Mouse (Mus musculus) heart, adult 18-20 months (tissue): Measurements from ENCODE around the gene Rfpl4b. TPM values are rescaled to one million over a fixed set of nuclear protein-coding genes. Genes with fewer than 3 reads are reported as not detected.
"Not testable (repeated sequence)": the region's sequence is repeated elsewhere in the genome, so short reads cannot be mapped to it uniquely, and the experiment has no call there.

ENCODE experiments used
- DNase-seq, 2 experiments: peaks; one replicate each; pipeline ENCODE4 v3.0.0; 2021 to 2022; ENCODE audit warnings: mixed read lengths in 1 of 2
- long read RNA-seq, 2 experiments: library from polyadenylated mRNA; stranded (forward); transcript quantifications; one replicate each; pipeline ENCODE4 v2.0.0; 2021
- total RNA-seq, 2 experiments: library from RNA; stranded (reverse); gene quantifications; 2 replicates each; pipeline ENCODE4 v1.2.3; 2021

Rfpl4b gene
- not detected for total RNA-seq
- long read RNA-seq, experiment 1: 0 reads
- long read RNA-seq, experiment 2: 0 reads

DNA sequence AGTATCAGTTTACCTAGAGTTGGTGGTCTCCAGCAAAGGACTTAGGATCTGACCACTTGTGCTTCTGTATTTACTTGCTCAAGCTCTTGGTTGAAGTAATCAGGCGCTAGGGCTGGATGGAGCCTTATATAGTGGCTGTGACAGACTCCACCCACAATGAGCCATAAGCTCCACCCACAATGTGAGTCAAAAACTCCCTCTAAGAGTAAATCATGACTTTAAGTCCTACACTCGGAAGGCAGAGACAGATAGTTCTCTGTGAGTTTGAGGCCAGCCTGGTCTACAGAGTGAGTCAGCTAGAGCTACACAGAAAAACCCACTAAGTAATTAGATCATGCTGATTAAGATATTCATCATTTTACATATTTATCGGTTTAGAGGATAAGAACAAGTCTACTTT lies at the start of gene Rfpl4b:
Rfpl4b (minus strand) TSS at position 101 of the 400 bp plus-strand sequence.
- no peak for DNase-seq

DNA sequence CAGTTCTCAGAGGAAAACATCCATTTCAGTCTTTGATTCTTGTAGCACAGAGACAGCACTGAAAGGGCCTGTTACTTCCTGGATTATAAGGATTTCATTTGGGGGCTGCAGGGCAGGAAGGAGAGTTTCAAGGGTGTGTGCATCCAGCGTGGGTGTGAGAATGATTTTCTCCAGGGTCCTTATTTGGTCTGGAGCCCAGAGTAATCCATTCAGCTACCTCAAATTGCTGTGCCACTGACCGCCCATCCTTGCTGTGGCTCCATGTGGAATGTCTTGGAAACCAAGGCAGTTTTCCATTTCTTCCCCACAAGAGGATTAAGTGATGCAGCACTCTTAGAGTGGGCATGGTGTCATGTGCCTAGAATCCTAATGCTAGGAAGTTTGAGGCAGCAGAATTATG lies 33.6 kb upstream of the Rfpl4b start:
- DNase-seq: no peak

DNA sequence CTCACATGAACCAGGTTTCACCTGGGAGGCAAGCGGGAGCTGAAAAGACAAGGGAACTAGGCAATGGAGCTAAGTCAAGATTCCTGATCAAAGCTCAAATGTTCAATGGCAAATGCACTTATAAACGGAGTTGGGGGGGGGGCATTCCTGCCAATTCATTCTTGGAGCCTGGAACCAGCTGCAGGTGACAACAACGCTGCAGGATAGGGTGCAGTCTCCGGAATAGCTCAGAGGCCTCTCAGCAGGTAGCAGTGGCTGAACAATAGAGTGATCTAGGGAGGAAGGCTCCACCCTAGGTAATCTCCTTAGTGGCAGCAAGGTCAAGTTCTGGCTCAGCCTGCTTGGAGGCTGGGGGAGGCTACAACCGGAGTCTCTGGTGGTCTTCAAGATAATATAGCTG lies 28.4 kb upstream of the Rfpl4b start:
- DNase-seq: not testable (repeated sequence)

DNA sequence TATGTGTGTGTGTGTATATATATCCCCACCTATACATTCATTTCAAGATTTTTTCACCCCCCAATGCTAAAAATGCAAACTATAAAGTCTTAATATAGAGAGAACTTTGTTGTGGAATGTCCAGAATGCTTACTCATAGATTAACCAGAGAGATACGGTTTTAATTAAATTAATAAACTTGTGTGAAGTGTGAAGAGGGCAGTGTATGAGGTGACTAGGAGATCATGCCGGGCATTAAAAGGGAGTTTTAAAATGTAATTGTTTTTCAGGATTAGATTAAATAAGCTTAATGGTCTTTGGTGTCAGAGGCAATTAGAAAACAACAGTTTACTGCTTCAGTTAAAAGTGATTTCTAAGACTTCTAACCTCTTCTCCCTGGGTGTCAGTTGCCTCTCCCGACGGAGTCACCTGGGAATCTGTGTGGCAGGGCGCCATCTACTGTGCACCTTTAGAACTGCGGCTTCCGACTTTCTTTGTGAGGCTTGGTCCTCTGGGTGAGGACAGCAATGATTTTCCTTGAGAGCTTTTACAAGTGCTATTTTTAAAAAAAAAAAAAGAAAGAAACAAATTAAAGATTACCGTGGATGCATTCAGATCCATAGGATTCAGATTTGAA lies 27.4 kb upstream of the Rfpl4b start:
- DNase-seq: peak; percentile 49 to 86

DNA sequence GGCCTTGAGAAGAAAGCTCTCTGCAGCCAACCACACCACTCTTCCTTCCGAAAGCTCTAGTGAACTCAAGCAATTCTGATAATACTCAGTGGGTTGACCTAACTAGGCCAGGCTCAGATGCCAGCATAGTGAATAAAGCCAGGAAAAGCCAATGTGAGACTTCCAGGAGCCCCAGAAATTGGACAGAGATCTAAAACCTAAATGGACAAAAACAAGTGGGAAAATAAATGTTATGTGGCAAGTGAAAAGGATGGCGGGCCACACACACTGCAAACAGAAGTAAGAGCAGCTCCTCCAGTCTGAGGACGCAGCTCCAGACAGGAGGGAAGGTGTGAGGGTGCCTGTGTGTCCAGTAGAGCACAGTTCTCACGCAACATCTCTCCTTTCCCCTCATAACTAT lies 26.7 kb upstream of the Rfpl4b start:
- no peak for DNase-seq

DNA sequence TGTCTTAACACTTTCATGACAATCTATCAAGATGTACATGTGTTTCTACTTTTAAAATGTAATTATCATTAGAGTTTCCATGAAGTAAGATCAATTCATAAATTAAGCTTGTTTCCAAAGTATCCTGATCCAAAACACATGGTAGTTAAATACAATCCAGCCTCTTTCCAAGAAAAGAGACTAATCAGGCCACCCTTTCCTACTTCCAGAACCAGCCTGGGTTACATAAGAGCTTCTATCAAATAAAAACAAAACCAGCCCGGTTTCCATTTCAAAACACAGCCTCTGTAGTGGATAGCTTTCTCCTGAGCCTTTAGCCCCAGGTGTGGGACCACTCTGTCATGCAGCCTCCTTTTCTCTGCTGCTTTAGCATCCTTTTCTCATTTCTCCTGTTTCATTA lies 2.2 kb upstream of the Rfpl4b start:
- no peak for DNase-seq

DNA sequence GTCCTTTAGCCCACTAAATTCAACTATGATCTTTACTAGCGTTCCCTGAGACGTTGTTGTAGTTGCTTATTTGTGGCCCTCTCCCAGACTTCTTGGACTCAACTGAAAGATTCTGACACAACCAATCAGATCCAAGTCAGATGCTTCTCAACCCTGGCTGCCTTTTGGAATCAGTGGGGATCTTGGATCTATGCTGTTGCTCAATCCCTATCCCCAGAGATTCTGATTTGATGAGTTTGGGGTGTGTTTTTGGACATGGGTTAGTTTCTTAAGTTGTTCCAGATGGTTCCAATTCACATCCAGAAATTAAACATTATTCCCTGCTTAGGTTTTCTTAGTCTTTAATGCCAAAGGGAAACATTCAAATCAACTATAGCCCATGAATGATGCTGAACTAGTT lies 15.5 kb downstream of the Rfpl4b start:
- peak; percentile 60 to 79 for DNase-seq

DNA sequence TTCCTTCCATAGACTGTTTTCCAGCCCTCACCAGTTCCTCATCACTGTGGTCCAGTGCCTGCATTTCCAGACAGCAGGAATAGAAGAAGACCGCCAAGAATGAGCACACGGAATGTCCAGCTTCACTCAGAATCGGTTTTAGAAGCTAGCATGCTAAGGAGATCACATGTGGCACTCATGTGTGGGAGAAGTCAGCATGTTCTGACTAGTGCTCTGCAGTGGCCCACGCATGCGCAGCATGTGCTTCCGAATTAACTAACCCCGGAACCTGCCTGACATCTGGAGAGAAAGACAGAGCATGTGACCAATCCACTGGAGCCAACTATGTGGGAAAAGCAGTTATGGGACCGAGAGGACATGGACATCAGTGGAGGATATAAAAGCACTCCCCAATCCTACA lies 17.5 kb downstream of the Rfpl4b start:
- DNase-seq: no peak

DNA sequence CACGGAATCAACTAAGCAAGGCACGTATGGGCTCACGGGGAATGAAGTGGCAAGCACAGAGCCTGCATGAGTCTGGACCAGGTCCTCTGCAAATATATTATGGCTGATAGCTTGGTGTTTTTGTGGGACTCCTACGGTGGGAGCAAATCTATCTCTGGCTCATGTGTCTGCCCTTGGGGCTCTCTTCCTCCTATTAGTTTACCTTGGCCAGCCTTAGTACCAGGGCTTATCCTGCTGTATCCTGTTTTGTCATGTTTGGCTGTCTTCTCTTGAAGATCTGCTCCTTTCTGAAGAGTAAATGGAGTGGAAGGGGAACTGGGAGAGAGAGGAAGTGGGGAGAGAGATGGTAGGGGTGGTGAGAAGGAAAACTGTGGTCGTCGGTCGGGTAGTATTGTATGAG lies 18.3 kb downstream of the Rfpl4b start:
- DNase-seq: no peak

DNA sequence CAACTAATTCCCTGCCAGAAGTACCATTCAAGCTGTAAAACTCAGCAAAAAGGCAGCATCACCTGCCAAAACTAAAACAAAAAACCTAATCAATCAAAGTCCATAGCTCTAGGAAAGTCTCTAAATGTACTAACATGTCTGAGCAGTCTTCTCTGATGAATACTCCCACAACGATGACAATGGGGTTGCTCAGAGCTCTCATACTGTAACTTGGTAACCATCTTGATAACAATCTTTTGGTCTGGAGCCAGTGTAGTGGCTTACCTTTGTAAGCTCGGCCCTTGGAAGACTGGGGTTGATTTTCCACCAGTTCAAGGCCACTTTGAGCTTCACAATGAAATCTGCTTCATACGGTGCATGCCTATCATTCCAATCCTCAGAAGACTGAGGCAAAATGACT lies 33.0 kb downstream of the Rfpl4b start:
- DNase-seq: no peak

Other genes starting within 250 kb of the Rfpl4b start
- 10 to 100 TPM; 47.2 to 52.0 TPM for gene Lama4, start 143.7 kb upstream of the Rfpl4b start, total RNA-seq